Mouse (Mus musculus): ENCODE results near the gene Tmeff1. TPM values are rescaled to one million over a fixed set of nuclear protein-coding genes. Genes with fewer than 3 reads are reported as not detected.

Gene Tmeff1
- polyA plus RNA-seq, 1 experiment from 2014 or later, result 0.36 TPM

GRCm38 (mm10) chr4:48624961-48625360 is 40.0 kb downstream of the Tmeff1 start:
- Histone ChIP-seq H3K4me2 (ENCODE audit: low read depth, low read length) (no peak overlapping the region), H3K27ac (ENCODE audit: low read depth) (no peak overlapping the region), H3K9ac (replicated peaks) (no peak overlapping the region), H3K9me3 (ENCODE audit: low read length) (no peaks in the 10 kb centered on the region), H3K36me3 (replicated peaks; ENCODE audit: insufficient read depth, low read length) (no peaks in the 10 kb centered on the region), H3K27me3 (ENCODE audit: insufficient read depth, low read length) (no peaks in the 10 kb centered on the region), H3K4me3 (ENCODE audit: low read depth, low read length) (no peak overlapping the region), H3K4me1 (ENCODE audit: insufficient read depth) (no peaks in the 10 kb centered on the region)
- no peak for TF ChIP-seq CTCF (IDR thresholded peaks at IDR 0.05; ENCODE audit: low read depth)
- no peak for TF ChIP-seq EP300 (IDR thresholded peaks at IDR 0.05; ENCODE audit: low read depth)
- ATAC-seq (no peak), DNase-seq (no peak)
- 72% methylated on average over 6 of the region's 6 CpGs for WGBS (ENCODE audit: insufficient replicate concordance)

DNA sequence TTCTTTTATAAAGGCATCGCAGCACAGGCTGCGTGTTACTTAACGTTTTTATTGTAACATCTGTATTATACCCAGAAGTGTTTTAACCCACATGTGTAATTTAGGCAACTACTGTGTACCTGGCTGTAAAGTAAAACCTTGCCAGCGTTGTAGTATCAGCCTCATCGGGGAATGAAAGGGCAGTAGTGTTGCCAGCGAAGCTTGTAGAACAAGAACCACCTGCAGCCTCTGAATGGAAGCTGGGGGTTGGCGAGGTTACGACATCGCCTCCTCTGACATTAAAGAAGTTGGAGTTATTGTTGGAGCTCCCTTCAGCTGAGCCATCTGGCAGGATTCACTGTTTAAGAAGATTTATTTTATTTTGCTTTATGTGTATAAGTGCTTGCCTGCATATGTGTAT is 40.9 kb downstream of the Tmeff1 start:
- WGBS (ENCODE audit: insufficient replicate concordance), result 80% methylated on average over 9 of the region's 9 CpGs

DNA sequence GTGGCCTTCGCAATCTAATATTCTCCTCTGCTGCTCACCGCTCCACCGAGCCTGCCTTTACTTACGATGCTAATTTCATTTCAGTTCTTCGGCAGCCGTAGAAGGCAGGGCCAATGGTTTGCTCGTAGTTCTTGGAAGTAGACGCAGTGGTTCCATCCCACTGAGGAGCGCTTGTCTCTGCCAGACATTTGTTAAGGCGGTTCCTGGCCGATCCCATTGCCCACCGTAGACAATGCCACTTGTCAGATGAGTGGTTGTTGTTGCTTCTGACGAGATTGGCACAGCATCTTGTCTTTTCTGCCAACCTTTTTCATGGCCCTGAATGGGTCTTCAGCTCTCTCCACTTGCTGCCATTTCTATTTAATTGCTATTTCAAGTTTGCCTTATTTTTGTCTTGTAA is 44.5 kb downstream of the Tmeff1 start:
- Histone ChIP-seq H3K4me2 (ENCODE audit: low read depth, low read length) (no peak overlapping the region), H3K4me1 (ENCODE audit: insufficient read depth) (no peaks in the 10 kb centered on the region), H3K4me3 (ENCODE audit: low read depth, low read length) (no peak overlapping the region), H3K27me3 (ENCODE audit: insufficient read depth, low read length) (no peaks in the 10 kb centered on the region), H3K9me3 (ENCODE audit: low read length) (no peaks in the 10 kb centered on the region), H3K36me3 (replicated peaks; ENCODE audit: insufficient read depth, low read length) (no peaks in the 10 kb centered on the region), H3K27ac (ENCODE audit: low read depth) (no peak overlapping the region), H3K9ac (replicated peaks) (no peak overlapping the region)
- 85% methylated on average over 13 of the region's 13 CpGs for WGBS (ENCODE audit: insufficient replicate concordance)
- TF ChIP-seq EP300 (IDR thresholded peaks at IDR 0.05; ENCODE audit: low read depth) (no peak), CTCF (IDR thresholded peaks at IDR 0.05; ENCODE audit: low read depth) (no peak)
- DNase-seq, result no peak
- no peak for ATAC-seq

More for the DNA sequence above, 40.9 kb downstream of the Tmeff1 start:
- DNase-seq (no peak), ATAC-seq (no peak)
- no peaks in the 10 kb centered on the region for H3K27me3 ChIP-seq (ENCODE audit: insufficient read depth, low read length)
- H3K9ac ChIP-seq (replicated peaks), result no peak overlapping the region
- no peak overlapping the region for H3K4me2 ChIP-seq (ENCODE audit: low read depth, low read length)
- H3K36me3 ChIP-seq (replicated peaks; ENCODE audit: insufficient read depth, low read length), result no peaks in the 10 kb centered on the region
- no peak overlapping the region for H3K27ac ChIP-seq (ENCODE audit: low read depth)
- H3K9me3 ChIP-seq (ENCODE audit: low read length), result no peaks in the 10 kb centered on the region
- no peak for TF ChIP-seq EP300 (IDR thresholded peaks at IDR 0.05; ENCODE audit: low read depth)
- no peak for TF ChIP-seq CTCF (IDR thresholded peaks at IDR 0.05; ENCODE audit: low read depth)
- H3K4me3 ChIP-seq (ENCODE audit: low read depth, low read length), result no peak overlapping the region
- no peaks in the 10 kb centered on the region for H3K4me1 ChIP-seq (ENCODE audit: insufficient read depth)

DNA sequence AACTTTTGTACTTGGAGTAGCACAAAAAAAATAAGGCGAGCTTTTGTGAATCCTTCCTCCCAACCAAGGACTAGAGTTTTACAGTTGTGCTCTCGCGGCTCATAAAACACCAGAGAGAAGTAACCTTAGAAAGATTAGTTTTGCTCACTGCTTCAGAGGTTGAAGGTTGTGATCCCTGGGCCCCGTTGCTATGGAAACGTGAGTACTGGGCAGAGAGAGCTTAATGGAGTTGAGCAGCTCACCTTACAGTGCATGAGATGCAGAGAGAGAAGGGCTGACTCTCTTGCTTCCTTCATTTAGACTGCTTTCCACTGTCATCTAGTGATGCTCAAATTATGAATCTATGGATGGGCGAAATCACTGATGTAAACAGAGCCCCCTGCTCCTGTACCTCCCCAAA is 48.6 kb downstream of the Tmeff1 start:
- ATAC-seq (no peak), DNase-seq (no peak)
- no peak overlapping the region for H3K4me3 ChIP-seq (ENCODE audit: low read depth, low read length)
- TF ChIP-seq CTCF (IDR thresholded peaks at IDR 0.05; ENCODE audit: low read depth) (no peak), EP300 (IDR thresholded peaks at IDR 0.05; ENCODE audit: low read depth) (no peak)
- no peaks in the 10 kb centered on the region for H3K4me1 ChIP-seq (ENCODE audit: insufficient read depth)
- no peak overlapping the region for H3K4me2 ChIP-seq (ENCODE audit: low read depth, low read length)
- H3K9me3 ChIP-seq (ENCODE audit: low read length), result no peaks in the 10 kb centered on the region
- H3K27me3 ChIP-seq (ENCODE audit: insufficient read depth, low read length), result no peaks in the 10 kb centered on the region
- H3K9ac ChIP-seq (replicated peaks), result no peak overlapping the region
- H3K27ac ChIP-seq (ENCODE audit: low read depth), result no peak overlapping the region
- WGBS (ENCODE audit: insufficient replicate concordance), result 72% methylated on average over 6 of the region's 6 CpGs
- H3K36me3 ChIP-seq (replicated peaks; ENCODE audit: insufficient read depth, low read length), result no peaks in the 10 kb centered on the region

- no peak for ATAC-seq
- WGBS (ENCODE audit: insufficient replicate concordance), result 61% methylated on average over 2 of the region's 2 CpGs
- TF ChIP-seq CTCF (IDR thresholded peaks at IDR 0.05; ENCODE audit: low read depth) (peak; percentile 49), EP300 (IDR thresholded peaks at IDR 0.05; ENCODE audit: low read depth) (no peak)
Measured at GRCm38 (mm10) chr4:48634058-48634457, 49.1 kb downstream of the Tmeff1 start.

GRCm38 (mm10) chr4:48636831-48637230 is 51.9 kb downstream of the Tmeff1 start:
- H3K27ac ChIP-seq (ENCODE audit: low read depth), result no peak overlapping the region
- DNase-seq, result no peak
- no peak for TF ChIP-seq CTCF (IDR thresholded peaks at IDR 0.05; ENCODE audit: low read depth)
- TF ChIP-seq EP300 (IDR thresholded peaks at IDR 0.05; ENCODE audit: low read depth), result no peak
- no peak overlapping the region for H3K9ac ChIP-seq (replicated peaks)
- no peaks in the 10 kb centered on the region for H3K36me3 ChIP-seq (replicated peaks; ENCODE audit: insufficient read depth, low read length)
- 91% methylated on average over 13 of the region's 13 CpGs for WGBS (ENCODE audit: insufficient replicate concordance)
- no peaks in the 10 kb centered on the region for H3K9me3 ChIP-seq (ENCODE audit: low read length)
- H3K27me3 ChIP-seq (ENCODE audit: insufficient read depth, low read length), result no peaks in the 10 kb centered on the region
- no peak overlapping the region for H3K4me2 ChIP-seq (ENCODE audit: low read depth, low read length)
- H3K4me1 ChIP-seq (ENCODE audit: insufficient read depth), result no peaks in the 10 kb centered on the region
- H3K4me3 ChIP-seq (ENCODE audit: low read depth, low read length), result no peak overlapping the region
- ATAC-seq, result no peak

More at GRCm38 (mm10) chr4:48634058-48634457, 49.1 kb downstream of the Tmeff1 start:
- Histone ChIP-seq H3K27ac (ENCODE audit: low read depth) (no peak overlapping the region), H3K9me3 (ENCODE audit: low read length) (no peaks in the 10 kb centered on the region), H3K9ac (replicated peaks) (no peak overlapping the region), H3K4me3 (ENCODE audit: low read depth, low read length) (no peak overlapping the region), H3K4me2 (ENCODE audit: low read depth, low read length) (no peak overlapping the region), H3K4me1 (ENCODE audit: insufficient read depth) (no peaks in the 10 kb centered on the region), H3K27me3 (ENCODE audit: insufficient read depth, low read length) (no peaks in the 10 kb centered on the region), H3K36me3 (replicated peaks; ENCODE audit: insufficient read depth, low read length) (no peaks in the 10 kb centered on the region)
- DNase-seq, result peak; percentile 35

DNA sequence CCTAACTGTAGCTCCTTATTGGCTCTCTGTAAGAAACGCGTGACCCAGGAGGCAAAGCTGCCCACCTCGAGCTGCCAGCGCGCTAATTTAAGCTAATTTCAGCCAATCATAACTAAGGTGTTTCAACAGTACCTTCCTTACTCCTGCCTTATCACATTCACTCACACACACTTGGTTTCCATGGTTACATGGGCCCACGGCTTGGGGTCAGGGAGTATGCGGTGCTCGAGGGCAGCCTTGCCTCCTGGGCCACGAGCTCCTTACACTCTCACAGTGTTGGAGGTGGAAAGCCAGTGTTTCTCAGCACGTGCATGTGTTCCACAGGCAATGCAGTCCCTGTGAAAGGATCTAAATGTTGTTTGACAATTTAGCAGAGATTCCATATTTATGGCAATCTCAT is 53.2 kb downstream of the Tmeff1 start:
- H3K9me3 ChIP-seq (ENCODE audit: low read length), result no peaks in the 10 kb centered on the region
- DNase-seq (no peak), ATAC-seq (no peak)
- H3K4me3 ChIP-seq (ENCODE audit: low read depth, low read length), result no peak overlapping the region
- no peak overlapping the region for H3K27ac ChIP-seq (ENCODE audit: low read depth)
- 82% methylated on average over 10 of the region's 10 CpGs for WGBS (ENCODE audit: insufficient replicate concordance)
- no peak for TF ChIP-seq EP300 (IDR thresholded peaks at IDR 0.05; ENCODE audit: low read depth)
- TF ChIP-seq CTCF (IDR thresholded peaks at IDR 0.05; ENCODE audit: low read depth), result no peak
- no peaks in the 10 kb centered on the region for H3K4me1 ChIP-seq (ENCODE audit: insufficient read depth)
- no peaks in the 10 kb centered on the region for H3K27me3 ChIP-seq (ENCODE audit: insufficient read depth, low read length)
- H3K36me3 ChIP-seq (replicated peaks; ENCODE audit: insufficient read depth, low read length), result no peaks in the 10 kb centered on the region
- no peak overlapping the region for H3K4me2 ChIP-seq (ENCODE audit: low read depth, low read length)
- no peak overlapping the region for H3K9ac ChIP-seq (replicated peaks)
